Mouse (Mus musculus) CD4-positive, CD25-positive, alpha-beta regulatory T cell, adult 9 weeks (primary cell): ENCODE measurements around the gene Haus5. TPM values are rescaled to one million over a fixed set of nuclear protein-coding genes. Genes with fewer than 3 reads are reported as not detected.

Source experiments
- polyA plus RNA-seq: library from polyadenylated mRNA; unstranded; fragments of 100-300 nt; shearing (Covaris generic); gene quantifications from one replicate; pipeline ENCODE4 v1.2.1, GENCODE M21; 2017

Haus5 gene
- 40.4 TPM for polyA plus RNA-seq

DNA sequence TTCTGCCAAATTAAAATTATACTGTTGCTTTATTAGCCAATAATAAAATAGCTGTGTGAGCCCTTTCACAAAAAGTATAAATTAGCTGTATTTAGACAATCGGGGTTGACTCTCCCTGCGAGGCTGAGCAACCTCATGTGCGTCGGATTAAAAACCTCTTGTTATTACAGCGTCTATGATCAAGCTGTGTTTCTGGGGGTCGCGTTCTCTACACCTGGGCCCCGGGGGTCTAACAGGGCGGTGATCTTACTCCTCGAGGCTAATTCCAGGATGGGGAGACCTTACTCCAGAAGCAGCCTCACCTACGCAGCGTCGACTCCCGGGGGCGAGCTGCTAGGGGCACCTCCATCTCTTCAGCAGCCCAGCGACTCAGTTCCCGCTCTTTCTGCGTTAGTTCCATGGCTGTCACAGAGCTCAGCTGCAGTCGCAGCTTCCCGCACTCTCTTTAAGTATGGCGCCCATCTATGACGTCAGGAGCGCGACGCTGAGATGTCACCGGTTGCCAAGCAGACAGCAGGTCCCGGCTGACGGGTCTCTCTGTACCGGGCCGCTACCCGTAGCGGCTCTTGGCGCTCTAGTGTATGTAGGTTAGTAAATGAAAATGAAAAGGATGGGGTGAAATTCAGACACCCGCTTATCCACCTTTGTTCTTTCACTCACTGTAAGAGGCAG lies at the start of gene Haus5:
Gene Haus5 (minus strand): TSS at position 466 of the 672 bp plus-strand sequence.

DNA sequence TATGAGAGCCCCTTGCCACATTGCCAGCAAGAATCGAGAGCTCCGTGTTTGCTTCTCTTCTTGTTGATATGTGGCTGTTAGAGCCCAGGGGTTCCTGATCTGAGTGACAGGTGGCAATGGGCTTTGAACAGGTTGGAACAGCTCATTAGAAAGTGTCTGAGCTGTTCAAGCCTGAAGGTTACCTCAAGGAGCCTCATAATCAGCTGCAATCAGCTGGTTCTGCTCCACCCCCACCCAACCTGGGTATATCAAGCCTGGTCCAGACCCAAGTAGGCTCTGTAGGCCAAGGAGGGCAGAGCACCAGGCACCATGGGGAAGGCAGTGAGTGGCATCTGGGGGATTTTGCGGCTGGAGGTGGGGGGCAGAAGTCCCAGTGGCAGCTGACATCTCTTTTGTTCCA lies 47.1 kb upstream of the Haus5 start, which contains the start of gene Atp4a:
Gene Atp4a (plus strand): TSS at position 268 of the 400 bp plus-strand sequence.

DNA sequence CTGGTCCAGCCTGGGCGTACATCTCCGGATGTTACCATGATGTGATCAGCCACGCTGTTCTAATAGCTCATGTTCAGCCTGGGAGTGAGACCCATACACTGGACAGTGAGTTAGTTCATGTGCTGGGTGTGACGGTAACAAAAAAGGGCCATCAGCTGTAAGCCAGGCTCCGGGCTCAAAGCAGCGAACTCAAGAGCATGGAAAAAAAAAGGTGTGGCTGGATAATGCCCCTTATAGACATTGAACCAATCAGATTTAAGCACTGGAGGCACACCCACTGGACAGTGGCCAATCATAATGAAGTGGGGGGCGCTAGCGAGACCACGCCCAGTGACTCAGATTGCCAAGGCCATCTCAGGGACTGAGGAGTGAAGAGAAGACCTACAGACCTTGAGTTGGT lies 33.8 kb upstream of the Haus5 start, which contains the start of gene 2200002J24Rik:
Gene 2200002J24Rik (plus strand): TSS at position 338 of the 400 bp plus-strand sequence.

DNA sequence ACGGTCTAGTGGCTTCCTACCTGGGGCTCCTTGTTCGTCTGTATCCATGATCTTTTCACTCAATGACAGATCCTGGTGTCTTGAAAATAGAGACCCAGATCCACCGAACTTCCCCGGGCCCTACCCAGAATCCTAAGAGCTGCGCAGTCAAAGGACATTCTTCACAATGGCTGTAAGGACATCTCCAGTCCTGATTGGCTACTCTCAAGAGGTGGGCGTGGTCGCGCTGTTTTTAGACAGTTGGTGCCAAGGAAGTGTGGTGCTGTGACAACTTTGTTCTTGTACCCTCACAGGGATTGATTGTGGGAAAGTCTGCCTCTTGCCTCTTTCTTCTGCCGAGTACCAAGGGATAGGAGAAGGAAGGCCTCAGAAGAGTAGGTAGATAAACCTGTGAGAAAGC lies 6.7 kb upstream of the Haus5 start, which contains the start of gene Pmis2:
Gene Pmis2 (minus strand): TSS at position 126 of the 400 bp plus-strand sequence.

DNA sequence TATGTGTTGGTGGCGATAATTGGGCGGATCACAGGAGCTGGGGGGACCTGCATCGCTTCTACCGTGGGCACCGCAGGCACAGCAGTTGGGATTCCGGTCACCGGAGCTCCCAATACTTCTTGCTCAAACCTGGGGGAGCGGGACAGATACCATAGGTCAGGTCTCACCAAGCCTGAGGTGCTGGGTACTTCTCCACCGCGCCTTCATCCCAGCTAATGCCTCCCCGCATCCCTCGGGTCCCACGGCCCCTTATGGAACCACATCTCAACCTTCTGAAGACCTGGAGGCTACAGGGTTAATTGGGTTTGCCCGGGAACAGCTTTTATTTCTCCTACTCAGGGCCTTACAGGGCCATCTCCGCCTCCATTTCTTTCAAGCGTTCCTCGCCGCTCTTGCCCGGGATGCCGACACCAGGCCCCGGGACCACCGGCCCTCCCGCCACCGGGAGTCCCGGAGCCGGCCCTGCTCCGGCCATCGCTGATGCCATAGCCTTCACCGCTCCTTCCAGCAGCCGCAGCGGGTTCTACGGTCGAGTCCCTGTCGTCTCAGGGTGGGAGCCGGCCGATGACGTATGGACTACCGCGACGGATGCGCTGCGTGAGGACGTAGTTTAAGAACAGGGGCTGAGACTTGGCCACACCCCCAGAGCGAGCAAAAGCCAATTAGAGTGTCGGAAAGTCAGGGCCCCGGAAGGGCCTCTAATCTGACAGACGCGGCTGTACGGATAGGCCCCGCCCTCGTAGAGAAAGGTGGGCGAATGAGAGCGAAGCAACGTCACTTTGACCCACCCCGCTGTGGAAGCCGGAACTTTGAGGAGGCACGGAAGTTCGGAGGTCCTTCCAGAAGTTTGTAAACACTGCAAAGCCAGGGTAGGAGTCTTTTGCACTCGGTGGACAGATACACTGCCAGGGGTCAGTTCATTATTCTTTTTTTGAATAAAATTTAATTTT lies 14.9 kb downstream of the Haus5 start, which contains the start of gene Rbm42:
Gene Rbm42 (minus strand): TSS at position 727 of the 950 bp plus-strand sequence.

DNA sequence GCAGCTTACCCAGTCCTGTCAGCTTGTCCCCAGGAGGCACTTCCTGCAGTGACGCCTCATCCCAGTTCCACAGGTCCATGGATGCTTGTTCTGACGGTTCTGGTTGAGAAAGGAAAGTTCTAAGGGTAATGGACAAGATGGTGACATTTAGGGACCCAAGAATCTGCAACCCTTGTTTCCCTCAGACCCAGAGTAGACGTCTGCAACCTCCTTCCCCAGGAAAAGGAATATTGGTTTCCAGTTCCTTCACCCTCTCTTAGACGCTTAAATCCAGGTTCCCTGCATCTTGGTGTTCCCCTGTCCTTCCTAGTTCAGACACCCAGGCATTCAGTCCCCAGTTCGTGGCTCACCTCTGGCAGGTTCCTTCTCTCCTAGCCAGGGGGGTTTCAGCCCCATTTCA lies 29.0 kb downstream of the Haus5 start, which contains the start of gene Etv2:
Gene Etv2 (minus strand): TSS at position 101 of the 400 bp plus-strand sequence.

DNA sequence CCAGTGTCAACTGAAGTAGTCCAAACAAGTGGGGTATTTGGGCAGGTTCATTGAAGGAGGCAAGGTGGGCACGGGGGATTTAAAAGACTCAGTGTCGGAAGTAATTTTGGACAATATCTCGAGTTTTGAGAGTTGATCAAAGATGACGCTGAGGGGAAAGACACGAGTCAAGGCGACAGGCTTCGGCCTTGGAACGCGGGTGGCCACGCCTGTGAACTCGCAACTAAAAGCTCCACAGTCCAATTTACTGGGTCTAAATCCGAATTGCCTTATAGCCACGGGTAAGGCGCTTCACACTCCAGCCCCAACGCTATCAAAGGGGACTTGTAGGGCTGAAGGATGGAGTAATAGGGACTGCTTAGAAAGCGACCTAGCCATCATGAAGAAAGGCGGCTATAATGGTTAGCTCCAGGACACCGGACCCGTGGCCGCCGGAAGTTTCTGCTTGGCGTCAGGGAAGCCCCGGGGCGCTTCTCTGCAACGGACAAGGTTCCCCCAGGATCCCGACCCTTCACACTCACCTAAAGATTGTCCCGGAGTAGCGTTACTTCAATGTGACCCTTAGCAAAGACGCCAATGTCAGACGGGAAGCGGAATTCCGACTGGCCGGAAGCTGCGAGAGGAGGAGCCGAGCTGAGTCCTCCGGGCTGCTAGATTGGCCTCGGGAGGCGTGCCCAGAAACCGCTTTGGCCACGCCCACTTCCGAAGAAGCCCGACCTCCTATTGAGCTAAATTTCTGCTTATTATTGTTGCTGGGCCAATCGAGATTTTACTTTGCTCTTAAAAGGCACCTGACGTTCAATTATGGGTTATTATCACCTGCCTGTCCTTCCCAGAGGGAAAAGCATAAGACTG lies 39.0 kb downstream of the Haus5 start, which contains the start of gene Cox6b1:
Gene Cox6b1 (minus strand): TSS at position 622 of the 855 bp plus-strand sequence.

DNA sequence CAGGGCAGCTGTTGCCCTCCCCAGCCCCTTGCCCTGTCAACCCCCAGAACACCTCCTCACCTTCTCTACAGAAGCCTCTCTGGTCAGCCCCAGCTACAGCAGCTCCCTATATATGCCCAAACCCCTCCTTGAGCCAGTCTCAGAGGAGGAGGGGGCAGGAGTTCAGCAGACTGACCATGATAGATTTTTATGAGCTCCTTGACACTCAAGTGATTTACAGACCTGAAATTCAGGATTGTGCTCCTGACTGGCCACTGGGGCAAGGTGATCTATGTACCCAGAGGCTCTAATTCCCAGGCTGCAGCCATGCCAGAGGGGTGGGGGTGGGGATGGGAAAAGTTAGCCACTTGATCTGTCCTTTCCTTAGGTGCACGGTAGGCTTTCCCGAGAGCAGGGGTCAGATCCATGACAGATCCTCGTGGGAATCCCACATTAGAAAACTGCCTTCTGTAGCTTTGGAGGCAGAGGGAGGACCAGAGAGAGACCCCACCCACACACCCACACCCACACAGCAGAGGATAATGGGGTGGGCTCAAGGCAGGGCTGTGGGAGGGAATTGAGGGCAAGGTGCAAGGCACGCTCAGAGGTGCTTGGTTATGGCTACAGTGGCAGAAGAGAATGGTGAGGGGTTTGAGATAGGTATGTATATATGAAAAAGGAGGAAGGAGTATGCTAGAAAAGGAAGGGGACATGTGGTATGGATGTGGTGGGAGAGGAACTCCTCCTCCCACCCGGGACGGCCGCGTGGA lies 52.0 kb downstream of the Haus5 start, which contains the start of gene Upk1a:
Gene Upk1a (minus strand): TSS at position 194 of the 749 bp plus-strand sequence.

Other genes with a start within 250 kb of the Haus5 start
- gene Hcst, start 245.1 kb downstream of the Haus5 start, polyA plus RNA-seq: 514 TPM
- gene Nfkbid, start 243.3 kb downstream of the Haus5 start, polyA plus RNA-seq: 102 TPM
- 3.1 TPM for gene Aplp1, start 219.5 kb downstream of the Haus5 start, polyA plus RNA-seq
- gene Kirrel2, start 207.3 kb downstream of the Haus5 start, polyA plus RNA-seq: not detected
- not detected for gene Nphs1, start 206.7 kb downstream of the Haus5 start, polyA plus RNA-seq
- gene Prodh2, start 171.4 kb downstream of the Haus5 start, polyA plus RNA-seq: not detected
- 1.8 TPM for gene Arhgap33, start 129.9 kb downstream of the Haus5 start, polyA plus RNA-seq
- 5.2 TPM for gene Hspb6, start 112.8 kb downstream of the Haus5 start, polyA plus RNA-seq
- 10.0 TPM for gene Proser3, start 112.7 kb downstream of the Haus5 start, polyA plus RNA-seq
- gene Lin37, start 105.2 kb downstream of the Haus5 start, polyA plus RNA-seq: 117 TPM
- 68.8 TPM for gene U2af1l4, start 101.7 kb downstream of the Haus5 start, polyA plus RNA-seq
- gene Gm49396, start 101.7 kb downstream of the Haus5 start, polyA plus RNA-seq: 97.7 TPM
- gene Psenen, start 101.4 kb downstream of the Haus5 start, polyA plus RNA-seq: 274 TPM
- gene Igflr1, start 99.6 kb downstream of the Haus5 start, polyA plus RNA-seq: 171 TPM
- 8.9 TPM for gene Kmt2b, start 76.3 kb downstream of the Haus5 start, polyA plus RNA-seq
- 15.6 TPM for gene Zbtb32, start 66.1 kb downstream of the Haus5 start, polyA plus RNA-seq
- 0.65 TPM for gene Upk1a, start 52.1 kb downstream of the Haus5 start, polyA plus RNA-seq
- gene Cox6b1, start 38.8 kb downstream of the Haus5 start, polyA plus RNA-seq: 713 TPM
- not detected for gene Etv2, start 29.1 kb downstream of the Haus5 start, polyA plus RNA-seq
- 195 TPM for gene Rbm42, start 14.7 kb downstream of the Haus5 start, polyA plus RNA-seq
- not detected for gene Pmis2, start 6.6 kb upstream of the Haus5 start, polyA plus RNA-seq
- not detected for gene 2200002J24Rik, start 33.9 kb upstream of the Haus5 start, polyA plus RNA-seq
- gene Atp4a, start 47.2 kb upstream of the Haus5 start, polyA plus RNA-seq: not detected
- gene Tmem147, start 64.5 kb upstream of the Haus5 start, polyA plus RNA-seq: 133 TPM
- 0.63 TPM for gene Gapdhs, start 78.7 kb upstream of the Haus5 start, polyA plus RNA-seq
- gene Sbsn, start 86.5 kb upstream of the Haus5 start, polyA plus RNA-seq: 1.1 TPM
- gene Dmkn, start 98.8 kb upstream of the Haus5 start, polyA plus RNA-seq: not detected
- gene Krtdap, start 122.9 kb upstream of the Haus5 start, polyA plus RNA-seq: not detected
- gene Ffar2, start 158.8 kb upstream of the Haus5 start, polyA plus RNA-seq: 0.51 TPM
- not detected for gene Ffar3, start 191.2 kb upstream of the Haus5 start, polyA plus RNA-seq
- gene Ffar1, start 196.6 kb upstream of the Haus5 start, polyA plus RNA-seq: 0.06 TPM
- gene Cd22, start 215.3 kb upstream of the Haus5 start, polyA plus RNA-seq: 14.0 TPM
- gene Mag, start 249.9 kb upstream of the Haus5 start, polyA plus RNA-seq: not detected